Mouse (Mus musculus) heart, postnatal 10 days (tissue): ENCODE results near the gene BC048562. TPM values are rescaled to one million over a fixed set of nuclear protein-coding genes. Genes with fewer than 3 reads are reported as not detected.

Experiments used
- DNase-seq, 2 experiments: peaks; one replicate each; pipeline ENCODE4 v3.0.0; 2021
- intact Hi-C: fragments of 180-260 bp; cut with DNase I; formaldehyde crosslinking; loops from one replicate; pipeline ENCODE4 v1.15.1; 2025
- total RNA-seq, 2 experiments: library from RNA; stranded (reverse); gene quantifications; 2 replicates each; pipeline ENCODE4 v1.2.3; 2021

Gene BC048562
- total RNA-seq, 2 experiments from 2014 or later, result not detected

DNA sequence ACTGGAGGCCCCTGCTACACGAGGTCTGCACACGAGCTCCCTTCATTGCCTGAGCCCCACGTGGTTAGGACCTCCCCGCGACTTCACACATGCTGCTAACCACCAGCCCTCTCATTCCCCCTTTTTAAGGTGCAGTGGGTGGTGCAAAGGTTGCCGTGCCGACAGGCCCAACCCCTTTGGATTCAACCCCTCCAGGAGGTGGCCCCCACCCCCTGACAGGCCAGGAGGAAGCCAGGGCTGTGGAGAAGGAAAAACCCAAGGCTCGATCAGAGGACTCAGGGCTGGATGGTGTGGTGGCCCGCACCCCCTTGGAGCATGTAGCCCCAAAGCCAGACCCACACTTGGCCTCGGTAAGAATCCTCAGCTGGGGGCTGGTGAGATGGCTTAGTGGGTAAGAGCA lies 58.6 kb downstream of the BC048562 start:
- intact Hi-C loops, result no loop called here
- no peak for DNase-seq

Other genes starting within 250 kb of the BC048562 start
- gene Bsn, start 246.1 kb upstream of the BC048562 start, total RNA-seq, result under 1 TPM; 0.05 to 0.07 TPM
- 100 to 1,000 TPM; 369 to 394 TPM for gene Dag1, start 172.5 kb upstream of the BC048562 start, total RNA-seq
- 10 to 100 TPM; 20.5 to 21.8 TPM for gene Nicn1, start 146.1 kb upstream of the BC048562 start, total RNA-seq
- gene Amt, start 139.6 kb upstream of the BC048562 start, total RNA-seq, result 1 to 10 TPM; 5.2 to 6.9 TPM
- gene Rhoa, start 130.4 kb upstream of the BC048562 start, total RNA-seq, result 100 to 1,000 TPM; 328 to 329 TPM
- 10 to 100 TPM; 24.4 to 30.0 TPM for gene Tcta, start 130.3 kb upstream of the BC048562 start, total RNA-seq
- 100 to 1,000 TPM; 152 to 166 TPM for gene Gpx1, start 97.6 kb upstream of the BC048562 start, total RNA-seq
- 10 to 100 TPM; 94.3 to 95.7 TPM for gene Usp4, start 88.6 kb upstream of the BC048562 start, total RNA-seq
- gene 1700102P08Rik, start 43.7 kb upstream of the BC048562 start, total RNA-seq, result under 1 TPM; 0.31 to 0.74 TPM
- gene Ccdc36, start 8.0 kb upstream of the BC048562 start, total RNA-seq, result not detected
- 10 to 100 TPM; 27.7 to 31.3 TPM for gene Ccdc71, start 24.0 kb downstream of the BC048562 start, total RNA-seq
- gene Klhdc8b, start 25.1 kb downstream of the BC048562 start, total RNA-seq, result 10 to 100 TPM; 29.2 to 33.4 TPM
- gene Lamb2, start 43.3 kb downstream of the BC048562 start, total RNA-seq, result 100 to 1,000 TPM; 284 to 331 TPM
- 100 to 1,000 TPM in 1 of 2 experiments, 10 to 100 TPM in 1; 98.4 to 103 TPM for gene Usp19, start 54.1 kb downstream of the BC048562 start, total RNA-seq
- 10 to 100 TPM; 84.4 to 86.3 TPM for gene Qars, start 71.2 kb downstream of the BC048562 start, total RNA-seq
- 10 to 100 TPM; 83.5 to 89.6 TPM for gene Qrich1, start 80.3 kb downstream of the BC048562 start, total RNA-seq
- gene Impdh2, start 123.8 kb downstream of the BC048562 start, total RNA-seq, result 10 to 100 TPM; 62.3 to 70.0 TPM
- gene Ndufaf3, start 131.0 kb downstream of the BC048562 start, total RNA-seq, result 10 to 100 TPM; 54.5 to 58.6 TPM
- gene Dalrd3, start 133.4 kb downstream of the BC048562 start, total RNA-seq, result 10 to 100 TPM; 21.0 TPM
- 10 to 100 TPM; 30.2 to 36.4 TPM for gene Wdr6, start 142.3 kb downstream of the BC048562 start, total RNA-seq
- gene P4htm, start 161.2 kb downstream of the BC048562 start, total RNA-seq, result 10 to 100 TPM; 12.7 to 15.1 TPM
- gene Arih2, start 212.9 kb downstream of the BC048562 start, total RNA-seq, result 10 to 100 TPM; 55.2 to 56.4 TPM
- 100 to 1,000 TPM; 249 to 251 TPM for gene Slc25a20, start 225.6 kb downstream of the BC048562 start, total RNA-seq